Mouse (Mus musculus) liver, postnatal 0 days (tissue): Measurements from ENCODE around the gene Kdm8.

Experiments
- CTCF ChIP-seq: sonication (generic); IDR thresholded peaks from 2 replicates; pipeline ENCODE4 v1.5.1; 2016; ENCODE audit warnings: antibody characterized with exemption, low read depth
- EP300 ChIP-seq: IDR thresholded peaks from 2 replicates; pipeline ENCODE4 v1.6.1; 2016; ENCODE audit warnings: antibody characterized with exemption, low read depth, mild to moderate bottlenecking

DNA sequence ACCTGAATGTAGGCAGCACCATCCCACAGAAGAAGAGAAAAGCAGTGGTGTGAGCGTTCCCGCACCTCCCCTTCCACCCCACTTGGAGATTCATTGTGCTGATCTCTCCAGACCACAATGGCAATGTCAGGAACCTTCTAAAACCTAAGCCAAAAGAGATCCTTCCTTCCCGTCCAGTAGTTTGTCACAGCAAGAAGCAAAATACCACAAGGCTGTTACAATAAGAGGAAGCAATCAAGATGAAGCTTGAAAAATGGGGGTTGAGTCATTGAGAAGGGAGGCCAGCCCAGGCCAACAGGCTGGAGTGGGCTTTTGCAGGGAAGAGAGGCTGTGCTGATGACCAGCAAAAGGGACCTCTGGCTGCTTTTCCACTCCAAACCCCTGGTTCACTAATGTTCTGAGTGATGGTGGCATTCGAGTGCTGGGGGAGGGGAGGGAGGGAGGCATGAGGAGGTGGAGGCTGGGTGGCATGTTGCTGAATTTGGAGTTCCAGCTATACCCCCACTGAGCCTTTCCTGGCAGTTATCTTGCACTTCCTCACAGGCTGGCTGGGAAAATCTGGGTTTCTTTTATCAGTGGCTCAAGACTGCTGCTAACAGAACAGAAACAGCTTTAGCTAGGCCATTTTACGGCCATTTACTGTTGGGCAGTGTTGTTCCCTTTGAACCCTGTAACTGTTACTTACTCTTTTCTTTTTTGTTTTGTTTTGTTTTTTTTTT, 59.1 kb downstream of the Kdm8 start:
- TF ChIP-seq CTCF (no peak), EP300 (no peak)
